Mouse (Mus musculus) bone marrow macrophage, adult 2 months (primary cell): Measurements from ENCODE around the gene Uggt2.

Experiments used
- CTCF ChIP-seq: IDR thresholded peaks from 2 replicates; pipeline ENCODE4 v1.5.1; 2012; ENCODE audit warnings: low read depth, mild to moderate bottlenecking, low read length, moderate library complexity
- POLR2A ChIP-seq: IDR thresholded peaks from 2 replicates; pipeline ENCODE4 v1.6.1; 2012; ENCODE audit warnings: mild to moderate bottlenecking, low read depth, low read length, borderline replicate concordance

- TF ChIP-seq CTCF, result no peak
- no peak for TF ChIP-seq POLR2A
These were observed 71.5 kb downstream of the Uggt2 start for GRCm38 (mm10) chr14:119027675-119028253.
